Mouse (Mus musculus): Measurements from ENCODE around the gene Pom121.

- TF ChIP-seq CTCF (IDR thresholded peaks at IDR 0.05; ENCODE audit: low read depth, low read length) (no peak), POLR2A (IDR thresholded peaks at IDR 0.05; ENCODE audit: extremely low read depth, insufficient read depth, low read length) (no peak)
These were observed 38.3 kb downstream of the Pom121 start for GRCm38 (mm10) chr5:135356090-135356489.

Data from liver, adult 2 months (tissue).